Mouse (Mus musculus) gastrocnemius, adult 18-20 months (tissue): ENCODE results near the gene Gm49776. TPM values are rescaled to one million over a fixed set of nuclear protein-coding genes. Genes with fewer than 3 reads are reported as not detected.
A peak's percentile ranks its signal among the peaks of the same experiment; 100 is the strongest.
"Not testable (repeated sequence)": the region's sequence is repeated elsewhere in the genome, so short reads cannot be mapped to it uniquely, and the experiment has no call there.

Source experiments
- DNase-seq: peaks from one replicate; pipeline ENCODE4 v3.0.0; 2021; ENCODE audit warnings: low spot score
- microRNA-seq: library from miRNA; unstranded; fragments of <30 nt; microRNA quantifications from one replicate; pipeline ENCODE4 v1.2.0, GENCODE M21; 2021
- total RNA-seq, 2 experiments: library from RNA; stranded (reverse); gene quantifications; 2 replicates each; pipeline ENCODE4 v1.2.3; 2021

The Gm49776 gene
- total RNA-seq, 2 experiments from 2014 or later: not detected

GRCm38 (mm10) chr16:18203430-18204091 lies 54.6 kb downstream of the Gm49776 start:
- no peak for DNase-seq

- DNase-seq: no peak
Observed at GRCm38 (mm10) chr16:18202061-18202460, 56.1 kb downstream of the Gm49776 start.

DNA sequence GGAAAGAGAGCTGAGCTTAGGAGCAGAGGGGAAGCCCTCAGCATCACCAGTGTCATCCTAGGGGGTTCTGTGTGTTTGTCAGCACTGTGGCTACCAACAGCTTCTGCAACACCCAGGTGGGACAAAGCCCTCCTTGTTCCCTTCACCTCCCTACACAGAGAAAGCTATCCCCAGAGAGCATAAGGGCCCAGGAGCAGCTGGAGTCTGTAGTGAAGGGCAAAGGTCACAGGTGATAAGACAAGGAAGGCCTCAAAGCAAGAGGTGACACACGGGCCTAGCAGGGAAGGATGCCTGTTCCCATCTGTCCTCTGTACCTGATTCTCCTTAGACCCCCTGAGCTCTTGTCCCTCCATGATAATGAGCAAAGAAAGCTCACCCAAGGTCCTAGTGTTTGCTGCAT lies 56.5 kb downstream of the Gm49776 start:
- DNase-seq: no peak

DNA sequence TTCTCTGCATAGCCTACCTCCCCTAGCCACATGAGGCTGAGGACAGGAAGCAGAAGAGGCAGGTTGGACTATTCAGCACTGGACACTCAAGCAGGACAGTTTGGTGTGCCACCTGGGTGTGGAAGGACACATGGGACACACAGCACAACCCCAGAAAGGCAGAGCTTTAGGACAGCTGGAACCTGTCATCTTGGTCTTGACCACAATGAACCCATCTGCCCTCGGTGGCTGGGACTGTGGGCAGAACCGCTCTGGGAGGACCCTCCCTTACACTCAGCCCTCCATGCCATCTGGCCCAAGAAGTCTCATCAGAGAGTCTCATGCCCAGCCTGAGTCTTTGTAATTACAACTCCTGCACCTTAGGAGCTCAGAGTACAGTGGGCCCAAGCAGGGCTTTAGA lies 58.1 kb downstream of the Gm49776 start:
- no peak for DNase-seq

DNA sequence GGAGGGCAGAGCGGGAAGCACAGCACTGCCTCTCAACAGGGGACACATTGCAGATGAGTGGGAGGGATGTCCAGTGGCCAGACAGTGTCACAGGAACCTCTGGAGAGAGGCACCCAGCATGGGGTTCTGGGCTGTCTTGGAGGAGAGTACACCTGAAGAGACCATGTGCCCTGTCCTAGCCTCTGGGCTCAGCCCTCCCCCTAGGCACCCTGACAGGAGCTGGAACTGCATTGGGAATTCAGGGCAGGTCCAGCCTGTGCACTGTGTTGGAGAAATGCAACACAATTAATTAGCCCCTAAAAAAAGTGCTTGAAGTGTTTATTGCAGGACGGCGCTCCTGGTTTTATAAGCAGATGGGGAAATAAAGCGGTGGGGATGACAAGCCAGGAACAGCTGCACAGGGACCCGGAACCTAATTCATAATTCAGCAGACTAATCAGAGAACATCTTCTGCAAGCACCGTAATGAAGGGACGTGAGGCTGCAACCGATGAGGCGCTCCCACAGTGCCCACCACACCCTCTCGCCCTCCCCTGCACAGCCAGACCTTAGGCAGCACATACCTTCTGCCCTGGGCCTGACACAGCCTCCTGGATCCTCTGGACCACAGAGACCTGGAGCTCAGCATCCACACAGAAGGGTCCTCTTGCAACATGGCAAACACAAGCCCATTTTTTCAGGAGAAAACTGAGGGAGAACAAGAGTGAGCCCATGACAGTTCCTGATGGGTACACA lies 59.6 kb downstream of the Gm49776 start:
- DNase-seq: no peak

DNA sequence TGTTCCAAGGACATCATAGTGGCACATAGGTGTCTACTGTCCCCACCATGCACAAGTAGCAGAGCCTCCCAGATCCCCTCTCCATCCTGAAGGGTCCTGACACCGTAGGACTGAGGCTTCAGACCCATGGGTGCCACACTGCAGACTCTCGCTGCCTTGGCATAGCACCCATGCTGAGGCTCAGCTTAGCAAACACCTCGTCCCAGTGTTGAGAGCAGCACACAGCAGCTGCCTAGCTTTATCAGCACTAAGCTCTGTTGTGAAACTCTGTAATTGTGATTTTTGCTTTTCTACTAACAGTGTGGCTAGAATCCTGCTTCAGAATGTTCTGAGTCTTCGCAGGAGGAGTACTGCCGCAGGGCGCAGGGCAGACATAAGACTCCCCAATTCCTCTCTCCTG lies 60.2 kb downstream of the Gm49776 start:
- DNase-seq: no peak

- not testable (repeated sequence) for DNase-seq
Observed at GRCm38 (mm10) chr16:18195561-18195960, 62.6 kb downstream of the Gm49776 start.

Small RNA genes lying within 50 kb of the gene (microRNA-seq; reads per million reads assigned to microRNA genes)
- gene Gm24572: not detected
- 346 reads per million, percentile 71 among the genes with 10 or more reads in this experiment for gene Mir1306

Other genes starting within 250 kb of the Gm49776 start
- gene Dgcr6, start 205.5 kb downstream of the Gm49776 start, total RNA-seq: 10 to 100 TPM; 46.9 to 50.4 TPM
- 10 to 100 TPM in 1 of 2 experiments, 1 to 10 TPM in 1; 4.6 to 11.1 TPM for gene Prodh, start 168.1 kb downstream of the Gm49776 start, total RNA-seq
- gene Rtn4r, start 130.7 kb downstream of the Gm49776 start, total RNA-seq: under 1 TPM in 1 of 2 experiments, not detected in 1; 0.11 TPM
- gene Ccdc188, start 40.4 kb downstream of the Gm49776 start, total RNA-seq: not detected
- gene Zdhhc8, start 23.2 kb downstream of the Gm49776 start, total RNA-seq: 10 to 100 TPM; 23.7 to 27.3 TPM
- gene Trmt2a, start 9.6 kb downstream of the Gm49776 start, total RNA-seq: 10 to 100 TPM in 1 of 2 experiments, 1 to 10 TPM in 1; 9.2 to 11.2 TPM
- gene Ranbp1, start 9.6 kb downstream of the Gm49776 start, total RNA-seq: 10 to 100 TPM; 20.0 to 26.0 TPM
- gene Dgcr8, start 30.9 kb upstream of the Gm49776 start, total RNA-seq: 10 to 100 TPM; 11.2 to 11.8 TPM
- 10 to 100 TPM; 42.5 to 54.5 TPM for gene Tango2, start 89.8 kb upstream of the Gm49776 start, total RNA-seq
- 1 to 10 TPM; 7.7 to 8.4 TPM for gene Arvcf, start 89.9 kb upstream of the Gm49776 start, total RNA-seq
- gene Txnrd2, start 168.1 kb upstream of the Gm49776 start, total RNA-seq: 10 to 100 TPM; 19.8 to 20.8 TPM
- gene Comt, start 168.5 kb upstream of the Gm49776 start, total RNA-seq: 10 to 100 TPM; 37.3 to 41.0 TPM
- gene Gnb1l, start 240.4 kb upstream of the Gm49776 start, total RNA-seq: 1 to 10 TPM; 3.2 to 5.0 TPM
- gene Rtl10, start 240.6 kb upstream of the Gm49776 start, total RNA-seq: 1 to 10 TPM; 3.0 to 3.2 TPM